In the genomic region with DNA sequence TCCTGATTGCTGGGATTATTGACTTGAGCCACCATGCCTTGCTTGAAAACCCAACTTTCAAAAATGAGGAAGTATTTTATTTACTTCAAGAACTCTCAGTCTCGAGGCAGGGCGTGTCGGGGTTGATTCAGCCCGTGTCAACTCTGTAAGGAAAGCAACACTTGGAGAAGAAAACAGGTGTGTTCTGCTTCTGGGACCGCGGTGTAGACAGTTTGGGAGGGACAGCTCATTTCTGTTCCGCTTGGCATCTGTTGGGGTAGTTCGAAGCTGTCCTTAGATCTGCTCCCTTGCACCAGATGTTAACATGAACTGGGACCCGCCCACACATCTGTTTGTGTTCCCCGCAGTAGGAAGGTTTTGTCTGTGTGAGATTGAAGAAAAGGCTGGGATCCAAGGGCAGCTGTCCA, we compare ENCODE assay signal across 10 mouse cellular contexts. TPM values are rescaled to one million over a fixed set of nuclear protein-coding genes. Genes with fewer than 3 reads are reported as not detected.
DNase-seq lines count a peak whose midpoint lies in the region; ATAC-seq and TF ChIP-seq lines count a peak whose summit lies in the region.
"Had no signal": no experiment of that assay in that cellular context is flagged by ENCODE, and none has a peak within 500 bp of the region (broad histone marks: within the 10 kb centered on the region; RNA-seq: fewer than 3 reads in every experiment).

No protein-coding gene starts in this region.

- no peak for TF ChIP-seq CTCF in heart, adult 2 months (IDR thresholded peaks at IDR 0.05)

- H3K36me3 ChIP-seq in heart, adult 2 months (ENCODE audit: control insufficient read depth, insufficient read depth, low read length), result no peaks in the 10 kb centered on the region
- no peaks in the 10 kb centered on the region for H3K36me3 ChIP-seq in heart, embryonic 10.5 days

- H3K9ac ChIP-seq in heart, adult 2 months (ENCODE audit: low read depth, low read length), result no peak overlapping the region
- H3K9ac ChIP-seq: hindbrain, embryonic 12.5 days had no signal

- intact Hi-C loops in heart, adult 2 months (cut with DNase I), result loop anchor here (1.0 to 2.0 kb wide), 2 partner anchors 29 to 33 kb away; a partner anchor contains a TSS
- intact Hi-C loops in heart, postnatal 14 days (cut with DNase I), result no loop called here

- H3K9me3 ChIP-seq in heart, embryonic 10.5 days, result no peaks in the 10 kb centered on the region
- H3K9me3 ChIP-seq: hindbrain, embryonic 12.5 days had no signal

- no peak for TF ChIP-seq POLR2A in heart, adult 2 months (IDR thresholded peaks at IDR 0.05; ENCODE audit: insufficient read depth, low read depth, low read length)

- 39% methylated on average over 10 of the region's 10 CpGs for WGBS in heart, adult 2 months
- 78% methylated on average over 10 of the region's 10 CpGs for WGBS in heart, embryonic 10.5 days

- no peaks in the 10 kb centered on the region for H3K27me3 ChIP-seq in heart, adult 2 months (ENCODE audit: control insufficient read depth, insufficient read depth, low read length)
- H3K27me3 ChIP-seq in heart, embryonic 10.5 days (ENCODE audit: insufficient read depth, poor library complexity, severe bottlenecking), result no peaks in the 10 kb centered on the region
- H3K27me3 ChIP-seq: hindbrain, embryonic 12.5 days had no signal

- DNase-seq in heart, adult 2 months, result peak; percentile 69 to 72
- DNase-seq in heart, embryonic 10.5 days (ENCODE audit: low spot score), result no peak
- DNase-seq in heart, postnatal 14 days, result peak; percentile 53 to 55
- peak; percentile 84 for DNase-seq in lung, postnatal 36 days
- DNase-seq in thymus, postnatal 36 days, result peak; percentile 15 to 35
- no peak for DNase-seq in kidney, adult 18-20 months
- no peak for DNase-seq in right cerebral cortex, postnatal 4 days

- ATAC-seq in activated CD4-positive, CD25-positive, alpha-beta regulatory T cell, adult 4 months, result no peak

- H3K27ac ChIP-seq in heart, adult 2 months, result peak overlapping the region; percentile 74
- H3K27ac ChIP-seq in heart, embryonic 10.5 days, result no peak overlapping the region
- H3K27ac ChIP-seq: hindbrain, embryonic 12.5 days had no signal

- no peaks in the 10 kb centered on the region for H3K79me2 ChIP-seq in heart, adult 2 months (replicated peaks; ENCODE audit: control insufficient read depth, insufficient read depth, low read length)

- H3K4me1 ChIP-seq in heart, adult 2 months (ENCODE audit: control insufficient read depth, insufficient read depth, low read length), result peaks cover 26% of the 10 kb centered on the region
- peaks cover 23% of the 10 kb centered on the region for H3K4me1 ChIP-seq in heart, embryonic 10.5 days

- peak; percentile 68; the same call in 1 of the 2 replicates for TF ChIP-seq EP300 in heart, adult 2 months (IDR thresholded peaks at IDR 0.05; ENCODE audit: insufficient read depth, low read depth, low read length)

- no peak overlapping the region for H3K4me3 ChIP-seq in heart, adult 2 months
- H3K4me3 ChIP-seq in heart, embryonic 10.5 days, result no peak overlapping the region
- H3K4me3 ChIP-seq: hindbrain, embryonic 12.5 days had no signal

RNA-seq across cellular contexts. Expression of a gene that starts 28.8 kb away (rescaled TPM):
- total RNA-seq in heart, adult 2 months (2021), result 10 to 100 TPM; 17.7 to 24.3 TPM
- 13.6 and 14.1 TPM in 2 replicates for polyA plus RNA-seq in heart, adult 2 months (2012; rRNA removed)
- polyA plus RNA-seq in heart, embryonic 10.5 days (2016; fragmentation: Nextera tagmentation; extraction: Ambion mirVana), result 12.7 and 13.9 TPM in 2 replicates
- 10 to 100 TPM; 28.3 to 28.5 TPM for total RNA-seq in heart, postnatal 14 days (2021)
- 10 to 100 TPM; 10.3 to 15.4 TPM for polyA plus RNA-seq in activated CD4-positive, CD25-positive, alpha-beta regulatory T cell, adult 4 months (2017; shearing (Covaris generic))

RNA-seq across cellular contexts. Expression of a gene that starts 38.7 kb away (rescaled TPM):
- 10 to 100 TPM in 1 of 2 experiments, 1 to 10 TPM in 1; 9.3 to 12.4 TPM for total RNA-seq in heart, adult 2 months (2021)
- 5.6 and 8.2 TPM in 2 replicates for polyA plus RNA-seq in heart, adult 2 months (2012; rRNA removed)
- 5.3 and 8.1 TPM in 2 replicates for polyA plus RNA-seq in heart, embryonic 10.5 days (2016; fragmentation: Nextera tagmentation; extraction: Ambion mirVana)
- 10 to 100 TPM; 11.8 to 12.3 TPM for total RNA-seq in heart, postnatal 14 days (2021)
- 1 to 10 TPM; 3.7 to 4.9 TPM for polyA plus RNA-seq in activated CD4-positive, CD25-positive, alpha-beta regulatory T cell, adult 4 months (2017; shearing (Covaris generic))

RNA-seq across cellular contexts. Expression of a gene that starts 45.7 kb away (rescaled TPM):
- not detected for total RNA-seq in heart, adult 2 months (2021)
- polyA plus RNA-seq in heart, adult 2 months (2012; rRNA removed), result 0.27 TPM in 1 of 2 replicates, not detected in the other
- not detected in 2 replicates for polyA plus RNA-seq in heart, embryonic 10.5 days (2016; fragmentation: Nextera tagmentation; extraction: Ambion mirVana)
- not detected for total RNA-seq in heart, postnatal 14 days (2021)
- not detected for polyA plus RNA-seq in activated CD4-positive, CD25-positive, alpha-beta regulatory T cell, adult 4 months (2017; shearing (Covaris generic))
- polyA plus RNA-seq: neural tube, embryonic 11.5 days had no signal

RNA-seq across cellular contexts. Expression of a gene that starts 57.9 kb away (rescaled TPM):
- total RNA-seq in heart, adult 2 months (2021), result 1 to 10 TPM; 4.8 TPM
- polyA plus RNA-seq in heart, adult 2 months (2012; rRNA removed), result 2.8 and 4.7 TPM in 2 replicates
- polyA plus RNA-seq in heart, embryonic 10.5 days (2016; fragmentation: Nextera tagmentation; extraction: Ambion mirVana), result 15.4 and 19.2 TPM in 2 replicates
- total RNA-seq in heart, postnatal 14 days (2021), result 1 to 10 TPM; 4.1 to 5.6 TPM
- 1 to 10 TPM; 4.8 to 6.5 TPM for polyA plus RNA-seq in activated CD4-positive, CD25-positive, alpha-beta regulatory T cell, adult 4 months (2017; shearing (Covaris generic))

Comparison
In these comparisons a context has a peak if more than half of its experiments do, and no peak if none do; other contexts are left out.
1. DNase-seq: peak in heart, adult 2 months (2 of 2), heart, postnatal 14 days (2 of 2), lung, postnatal 36 days (single experiment) and thymus, postnatal 36 days (2 of 2); none in heart, embryonic 10.5 days (single experiment), kidney, adult 18-20 months (single experiment) and right cerebral cortex, postnatal 4 days (single experiment).